Mouse (Mus musculus) CH12.LX (cell line): ENCODE results near the gene Gm45623. TPM values are rescaled to one million over a fixed set of nuclear protein-coding genes. Genes with fewer than 3 reads are reported as not detected.

Experiments
- DNase-seq: peaks from one replicate; pipeline ENCODE4 v3.0.0-alpha.2; 2013; ENCODE audit errors: extremely low read depth
- H3K27ac ChIP-seq: 2 replicates; pipeline ENCODE4 v1.5.1; 2012; ENCODE audit warnings: low read depth, mild to moderate bottlenecking, control low read depth, moderate library complexity; ENCODE audit not compliant: insufficient read depth
- H3K27me3 ChIP-seq: replicated peaks from 2 replicates; pipeline ENCODE3; 2012; ENCODE audit warnings: inconsistent platforms
- H3K36me3 ChIP-seq, 2 experiments: replicated peaks in 1 of 2; 2 replicates each; pipeline versions ENCODE3 to v1.6.1; 2012; ENCODE audit warnings: inconsistent platforms in 1 of 2, low read length in 1 of 2, mild to moderate bottlenecking in 1 of 2, mixed read lengths in 1 of 2, moderate library complexity in 1 of 2; ENCODE audit not compliant: control insufficient read depth in 1 of 2, insufficient read depth in 1 of 2
- H3K4me1 ChIP-seq, 2 experiments: 2 replicates each; pipeline ENCODE4 v1.6.1; 2012; ENCODE audit warnings: inconsistent platforms in 1 of 2, moderate library complexity in 1 of 2; ENCODE audit not compliant: insufficient read depth in 2 of 2, control insufficient read depth in 1 of 2
- H3K4me2 ChIP-seq: 2 replicates; pipeline ENCODE4 v1.6.1; 2012; ENCODE audit warnings: low read depth, mild to moderate bottlenecking, control low read depth; ENCODE audit not compliant: poor library complexity, insufficient read depth, severe bottlenecking
- H3K4me3 ChIP-seq, 3 experiments: fragments of 150-350 bp in 1 of 3; sonication (generic) in 1 of 3; replicated peaks in 1 of 3; 2 replicates each; pipeline versions ENCODE3 to v1.5.1; 2011 to 2012; ENCODE audit warnings: low read depth in 2 of 3, low read length in 2 of 3, mild to moderate bottlenecking in 2 of 3, moderate library complexity in 2 of 3, control low read depth in 1 of 3, improper control_type of control experiment in 1 of 3, inconsistent platforms in 1 of 3, mixed read lengths in 1 of 3; ENCODE audit not compliant: poor library complexity in 1 of 3
- H3K79me2 ChIP-seq: replicated peaks from 2 replicates; pipeline ENCODE4 v1.6.1; 2012; ENCODE audit warnings: mild to moderate bottlenecking, moderate library complexity; ENCODE audit not compliant: control insufficient read depth, poor library complexity, insufficient read depth, severe bottlenecking; ENCODE audit errors: extremely low read depth
- H3K9ac ChIP-seq: 2 replicates; pipeline ENCODE4 v1.6.1; 2012; ENCODE audit warnings: low read depth, mild to moderate bottlenecking, control low read depth, moderate library complexity; ENCODE audit not compliant: insufficient read depth
- H3K9me3 ChIP-seq: replicated peaks from 2 replicates; pipeline ENCODE3; 2012; ENCODE audit warnings: low read length, inconsistent platforms, mixed read lengths
- CHD1 ChIP-seq: IDR thresholded peaks from 2 replicates; pipeline ENCODE4 v1.6.1; 2012; ENCODE audit warnings: low read depth, low read length, improper control_type of control experiment, inconsistent platforms
- ELF1 ChIP-seq: IDR thresholded peaks from 2 replicates; pipeline ENCODE4 v1.6.1; 2014; ENCODE audit warnings: low read depth, mild to moderate bottlenecking, inconsistent platforms, low read length, improper control_type of control experiment
- IRF4 ChIP-seq: IDR thresholded peaks from 2 replicates; pipeline ENCODE4 v1.6.1; 2014; ENCODE audit warnings: low read depth, mild to moderate bottlenecking, inconsistent platforms, low read length, improper control_type of control experiment
- MAZ ChIP-seq: IDR thresholded peaks from 2 replicates; pipeline ENCODE4 v1.6.1; 2012; ENCODE audit warnings: low read depth, mild to moderate bottlenecking, inconsistent platforms, low read length, improper control_type of control experiment, moderate library complexity
- MEF2A ChIP-seq: IDR thresholded peaks from 2 replicates; pipeline ENCODE4 v1.6.1; 2014; ENCODE audit warnings: low read depth, mild to moderate bottlenecking, inconsistent platforms, low read length, improper control_type of control experiment, borderline replicate concordance
- NELFE ChIP-seq: IDR thresholded peaks from 2 replicates; pipeline ENCODE4 v1.6.1; 2011; ENCODE audit warnings: low read depth, low read length, improper control_type of control experiment
- PAX5 ChIP-seq: IDR thresholded peaks from 2 replicates; pipeline ENCODE4 v1.6.1; 2012; ENCODE audit warnings: low read length, inconsistent platforms, mixed read lengths
- SIN3A ChIP-seq: IDR thresholded peaks from 2 replicates; pipeline ENCODE4 v1.6.1; 2012; ENCODE audit warnings: low read length, improper control_type of control experiment, inconsistent platforms
- UBTF ChIP-seq: IDR thresholded peaks from 2 replicates; pipeline ENCODE4 v1.6.1; 2012; ENCODE audit warnings: low read depth, mild to moderate bottlenecking, inconsistent platforms, low read length, improper control_type of control experiment, moderate library complexity
- USF1 ChIP-seq: IDR thresholded peaks from 2 replicates; pipeline ENCODE4 v1.6.1; 2014; ENCODE audit warnings: low read depth, mild to moderate bottlenecking, inconsistent platforms, low read length, improper control_type of control experiment
- ZC3H11A ChIP-seq: IDR thresholded peaks from 2 replicates; pipeline ENCODE4 v1.6.1; 2012; ENCODE audit warnings: low read depth, mild to moderate bottlenecking, inconsistent platforms, low read length, improper control_type of control experiment
- ZKSCAN1 ChIP-seq: IDR thresholded peaks from 2 replicates; pipeline ENCODE4 v1.6.1; 2012; ENCODE audit warnings: low read depth, inconsistent platforms, low read length, improper control_type of control experiment, borderline replicate concordance
- ZMIZ1 ChIP-seq: IDR thresholded peaks from 2 replicates; pipeline ENCODE4 v1.6.1; 2012; ENCODE audit warnings: low read depth, mild to moderate bottlenecking, inconsistent platforms, low read length, improper control_type of control experiment
- ZNF384 ChIP-seq: IDR thresholded peaks from 2 replicates; pipeline ENCODE4 v1.6.1; 2012; ENCODE audit warnings: low read depth, low read length, improper control_type of control experiment, inconsistent platforms
- dilution Hi-C: fragments of 300-500 bp; cut with MboI; formaldehyde crosslinking; loops from 2 replicates; pipeline ENCODE4 v1.14.3; 2020; ENCODE audit warnings: low sequenced_read_pairs; ENCODE audit not compliant: extremely low pct_unique_long_range_greater_than_20kb, extremely low pct_ligation_motif_present
- in situ Hi-C: fragments of 300-500 bp; cut with MboI; formaldehyde crosslinking; loops from 3 replicates; pipeline ENCODE4 v1.14.3; 2019; ENCODE audit warnings: low sequenced_read_pairs, low pct_ligation_motif_present, low pct_unique_long_range_greater_than_20kb, mixed read lengths
- polyA plus RNA-seq: library from polyadenylated mRNA; unstranded; fragments of >175 nt; gene quantifications from 2 replicates; pipeline ENCODE4 v1.2.1, GENCODE M21; 2012; ENCODE audit warnings: low read depth; ENCODE audit not compliant: insufficient read length
- total RNA-seq, 2 experiments: library from RNA; depleted of rRNA; stranded (reverse); fragments of 300-350 nt in 1 of 2; fragments of >200 nt in 1 of 2; gene quantifications; 2 replicates each; pipeline ENCODE4 v1.2.3; 2012 to 2014

Gene Gm45623
- total RNA-seq (2012; rRNA removed) (not detected in 2 replicates), total RNA-seq (2014; rRNA removed) (not detected in 2 replicates), polyA plus RNA-seq (not detected in 2 replicates)

DNA sequence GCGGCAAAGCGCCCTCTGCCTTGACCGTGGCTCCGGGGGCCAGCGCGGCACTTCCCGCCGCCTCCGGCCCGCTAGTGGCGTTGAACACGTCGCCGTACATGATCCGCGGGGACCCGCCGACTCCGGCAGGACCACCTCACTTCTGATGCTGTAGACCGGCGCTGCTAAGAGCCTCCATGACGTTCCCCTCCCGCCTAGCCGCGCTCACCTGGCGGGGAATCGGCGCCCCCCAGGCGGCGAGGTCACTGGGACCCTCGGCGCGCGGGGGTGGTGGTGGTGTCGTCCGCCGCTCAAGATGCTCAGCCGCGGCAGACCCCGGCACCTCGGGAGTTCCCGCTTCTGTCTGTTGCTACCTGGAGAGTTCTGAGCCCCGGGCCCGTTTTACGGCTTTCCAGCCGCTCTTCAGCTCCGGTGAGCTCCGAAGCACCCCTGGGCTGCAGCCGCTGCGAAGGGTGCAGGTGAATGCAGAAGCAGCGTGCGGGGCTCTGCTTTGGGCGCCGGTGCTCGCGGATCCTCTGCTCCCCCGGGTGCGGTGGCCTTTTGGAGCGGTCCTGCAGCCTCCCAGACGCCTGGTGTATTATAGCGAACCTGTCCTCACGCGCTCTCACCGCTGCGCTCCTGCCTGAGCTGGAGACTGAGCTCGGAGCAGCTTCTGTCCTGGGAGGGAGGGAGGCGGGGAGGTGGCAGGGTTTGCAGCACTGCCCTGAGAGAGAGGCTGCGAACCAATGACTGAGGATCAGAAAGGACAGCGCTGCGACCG lies at the start of gene Gm45623:
Gm45623 (minus strand) TSS at position 636 of the 760 bp plus-strand sequence.
- H3K4me2 ChIP-seq: no peak within 1 kb of the TSS
- no peaks in the 10 kb centered on the region for H3K79me2 ChIP-seq
- H3K4me1 ChIP-seq: no peaks in the 10 kb centered on the region
- H3K27me3 ChIP-seq: no peaks in the 10 kb centered on the region
- TF ChIP-seq NELFE (no peak), IRF4 (no peak), ZC3H11A (no peak), ELF1 (no peak), USF1 (no peak), ZKSCAN1 (no peak)
- peaks cover 12% of the 10 kb centered on the region for H3K9me3 ChIP-seq
- no peak within 1 kb of the TSS for H3K4me3 ChIP-seq
- dilution Hi-C loops (no loop called here), in situ Hi-C loops (no loop called here)
- no peaks in the 10 kb centered on the region for H3K36me3 ChIP-seq
- DNase-seq: no peak
- no peak within 1 kb of the TSS for H3K27ac ChIP-seq
- no peak within 1 kb of the TSS for H3K9ac ChIP-seq

- Histone ChIP-seq H3K4me1 (no peaks in the 10 kb centered on the region), H3K9me3 (peaks cover 23% of the 10 kb centered on the region), H3K79me2 (no peaks in the 10 kb centered on the region), H3K9ac (no peak overlapping the region), H3K27ac (no peak overlapping the region), H3K4me3 (no peak overlapping the region), H3K4me2 (no peak overlapping the region), H3K36me3 (no peaks in the 10 kb centered on the region), H3K27me3 (peaks cover 25% of the 10 kb centered on the region)
- dilution Hi-C loops: no loop called here
- in situ Hi-C loops: no loop called here
- TF ChIP-seq ELF1 (no peak), SIN3A (no peak), ZNF384 (no peak), ZMIZ1 (no peak), PAX5 (no peak), CHD1 (no peak), MAZ (no peak), MEF2A (no peak), ZKSCAN1 (no peak), UBTF (no peak)
- no peak for DNase-seq
Observed at GRCm38 (mm10) chr13:56797459-56797858, 43.8 kb upstream of the Gm45623 start.
